Mouse (Mus musculus) ES-E14 (cell line): ENCODE data around the gene Mn1. TPM values are rescaled to one million over a fixed set of nuclear protein-coding genes. Genes with fewer than 3 reads are reported as not detected.

Experiments used
- DNase-seq: peaks from one replicate; pipeline ENCODE4 v3.0.0-alpha.2; 2013; ENCODE audit warnings: low read depth, low spot score
- H3K27ac ChIP-seq: 2 replicates; pipeline ENCODE4 v1.5.1; 2012; ENCODE audit warnings: low read depth, mild to moderate bottlenecking, low read length, moderate library complexity, mixed read lengths; ENCODE audit not compliant: poor library complexity, insufficient read depth, severe bottlenecking
- H3K36me3 ChIP-seq: 2 replicates; pipeline ENCODE4 v1.6.1; 2012; ENCODE audit warnings: mild to moderate bottlenecking, low read length, moderate library complexity, mixed read lengths; ENCODE audit not compliant: control insufficient read depth, poor library complexity, insufficient read depth, severe bottlenecking
- H3K4me1 ChIP-seq, 2 experiments: fragments of 150-350 bp in 1 of 2; sonication (generic) in 1 of 2; 2 replicates each; pipeline ENCODE4 v1.6.1; 2012; ENCODE audit warnings: low read length in 2 of 2, mild to moderate bottlenecking in 1 of 2, mixed read lengths in 1 of 2; ENCODE audit not compliant: control insufficient read depth in 2 of 2, insufficient read depth in 2 of 2, poor library complexity in 1 of 2
- H3K4me3 ChIP-seq, 2 experiments: fragments of 150-350 bp in 1 of 2; sonication (generic) in 1 of 2; 2 replicates each; pipeline ENCODE4 v1.5.1; 2012; ENCODE audit warnings: low read length in 2 of 2, low read depth in 1 of 2, mild to moderate bottlenecking in 1 of 2, mixed read lengths in 1 of 2; ENCODE audit not compliant: insufficient read depth in 1 of 2, poor library complexity in 1 of 2, severe bottlenecking in 1 of 2
- H3K9ac ChIP-seq: 2 replicates; pipeline ENCODE4 v1.6.1; 2012; ENCODE audit warnings: low read depth, mild to moderate bottlenecking, low read length, mixed read lengths; ENCODE audit not compliant: poor library complexity, insufficient read depth, severe bottlenecking
- H3K9me3 ChIP-seq: fragments of 150-350 bp; sonication (generic); 2 replicates; pipeline ENCODE4 v1.6.1; 2012; ENCODE audit warnings: low read depth, mild to moderate bottlenecking, low read length; ENCODE audit not compliant: control insufficient read depth, insufficient read depth
- CHD2 ChIP-seq: IDR thresholded peaks from 2 replicates; pipeline ENCODE4 v1.6.1; 2014; ENCODE audit warnings: mild to moderate bottlenecking, low read depth, low read length, inconsistent platforms
- HCFC1 ChIP-seq: IDR thresholded peaks from 2 replicates; pipeline ENCODE4 v1.6.1; 2012; ENCODE audit warnings: low read length, inconsistent platforms, borderline replicate concordance; ENCODE audit not compliant: insufficient read depth
- MAFK ChIP-seq: IDR thresholded peaks from 2 replicates; pipeline ENCODE4 v1.6.1; 2014; ENCODE audit warnings: mild to moderate bottlenecking, low read depth, low read length, inconsistent platforms; ENCODE audit not compliant: insufficient read depth
- ZC3H11A ChIP-seq: IDR thresholded peaks from 2 replicates; pipeline ENCODE4 v1.6.1; 2012; ENCODE audit warnings: low read depth, mild to moderate bottlenecking, inconsistent platforms, low read length, borderline replicate concordance
- ZNF384 ChIP-seq: IDR thresholded peaks from 2 replicates; pipeline ENCODE4 v1.6.1; 2012; ENCODE audit warnings: low read depth, low read length, inconsistent platforms
- in situ Hi-C, 2 experiments: fragments of 600-800 bp; cut with MboI; formaldehyde crosslinking; loops; one replicate each; pipeline ENCODE4 v1.15.1; 2025; ENCODE audit warnings: low sequenced_read_pairs in 2 of 2, inconsistent platforms in 1 of 2; ENCODE audit not compliant: unreplicated experiment in 2 of 2
- total RNA-seq: library from RNA; depleted of rRNA; stranded (reverse); fragments of 300-350 nt; gene quantifications from 2 replicates; pipeline ENCODE4 v1.2.3, GENCODE M21; 2012

Mn1 gene
- total RNA-seq, 1 experiment = 1.9 TPM

- peaks cover 0 to 6% of the 10 kb centered on the region in 2 experiments; a peak in 1 of 4 replicates for H3K4me1 ChIP-seq
- no peaks in the 10 kb centered on the region for H3K9me3 ChIP-seq
- no peak overlapping the region for H3K27ac ChIP-seq
- H3K36me3 ChIP-seq = peaks cover 11% of the 10 kb centered on the region
- TF ChIP-seq HCFC1 (no peak), ZNF384 (no peak), ZC3H11A (no peak)
- H3K4me3 ChIP-seq = no peak overlapping the region
- in situ Hi-C loops = no loop called here
- no peak overlapping the region for H3K9ac ChIP-seq
- no peak for DNase-seq
Measured at GRCm38 (mm10) chr5:111391485-111391884, 25.7 kb upstream of the Mn1 start.

- DNase-seq = no peak
- no peak for TF ChIP-seq ZNF384
- no peak for TF ChIP-seq ZC3H11A
- no peak for TF ChIP-seq CHD2
- no peak for TF ChIP-seq MAFK
- TF ChIP-seq HCFC1 = no peak
- H3K4me3 ChIP-seq = no peak overlapping the region
- H3K9ac ChIP-seq = no peak overlapping the region
- in situ Hi-C loops = no loop called here
- H3K9me3 ChIP-seq = no peaks in the 10 kb centered on the region
- no peaks in the 10 kb centered on the region for H3K36me3 ChIP-seq
- H3K27ac ChIP-seq = no peak overlapping the region
- H3K4me1 ChIP-seq = peaks cover 0 to 6% of the 10 kb centered on the region in 2 experiments; a peak in 1 of 4 replicates
Measured at GRCm38 (mm10) chr5:111393346-111394197, 23.6 kb upstream of the Mn1 start.

GRCm38 (mm10) chr5:111394198-111395053 lies 22.7 kb upstream of the Mn1 start:
- H3K36me3 ChIP-seq = no peaks in the 10 kb centered on the region
- no peak overlapping the region for H3K4me3 ChIP-seq
- in situ Hi-C loops = no loop called here
- no peak overlapping the region for H3K9ac ChIP-seq
- DNase-seq = no peak
- no peak for TF ChIP-seq CHD2
- no peak for TF ChIP-seq ZNF384
- TF ChIP-seq HCFC1 = no peak
- no peak for TF ChIP-seq ZC3H11A
- TF ChIP-seq MAFK = no peak
- no peak overlapping the region for H3K27ac ChIP-seq
- peaks cover 0 to 6% of the 10 kb centered on the region in 2 experiments; a peak in 1 of 4 replicates for H3K4me1 ChIP-seq
- H3K9me3 ChIP-seq = no peaks in the 10 kb centered on the region

GRCm38 (mm10) chr5:111395771-111396170 lies 21.4 kb upstream of the Mn1 start:
- no peak overlapping the region for H3K4me3 ChIP-seq
- peaks cover 0 to 6% of the 10 kb centered on the region in 2 experiments; a peak in 1 of 4 replicates for H3K4me1 ChIP-seq
- H3K36me3 ChIP-seq = no peaks in the 10 kb centered on the region
- H3K9ac ChIP-seq = no peak overlapping the region
- H3K27ac ChIP-seq = no peak overlapping the region
- DNase-seq = no peak
- TF ChIP-seq CHD2 (no peak), ZC3H11A (no peak), HCFC1 (no peak)
- in situ Hi-C loops = no loop called here
- H3K9me3 ChIP-seq = no peaks in the 10 kb centered on the region
